Mouse (Mus musculus) adipose tissue, adult 10 weeks (tissue): Measurements from ENCODE around the gene Gpr50. TPM values are rescaled to one million over a fixed set of nuclear protein-coding genes. Genes with fewer than 3 reads are reported as not detected.

Experiments
- polyA plus RNA-seq: library from polyadenylated mRNA; stranded (reverse); fragments of 350-450 nt; fragmentation: Illumina TruSeq; extraction: RNeasy Lipid Tissue Mini Kit (QIAGEN cat#74804); gene quantifications from one replicate; pipeline ENCODE4 v1.2.3, GENCODE M21; 2014; ENCODE audit warnings: low read depth, low replicate concordance

Gene Gpr50
- polyA plus RNA-seq: 1.1 TPM

GRCm38 (mm10) chrX:71663374-71663773 is at the start of gene Gpr50:
TSS of gene Gpr50 (plus strand) at chrX:71663667.

Other genes with a start within 250 kb of the Gpr50 start
- 39.0 TPM for gene Cd99l2, start 170.8 kb upstream of the Gpr50 start, polyA plus RNA-seq
- 167 TPM for gene Hmgb3, start 107.7 kb upstream of the Gpr50 start, polyA plus RNA-seq
- gene Vma21, start 152.3 kb downstream of the Gpr50 start, polyA plus RNA-seq: 22.3 TPM